7 mouse cellular contexts compared by ENCODE assay signal in genomic region chr13:99398149-99398701, GRCm38 (mm10). TPM values are rescaled to one million over a fixed set of nuclear protein-coding genes. Genes with fewer than 3 reads are reported as not detected.
DNase-seq lines count a peak whose midpoint lies in the region; ATAC-seq lines count a peak whose summit lies in the region.

No protein-coding gene starts in this region.

- 85% methylated on average over 12 of the region's 12 CpGs for WGBS in embryonic facial prominence, embryonic 12.5 days
- WGBS in stomach, embryonic 16.5 days, result 76% methylated on average over 12 of the region's 12 CpGs

- H3K4me2 ChIP-seq in embryonic facial prominence, embryonic 12.5 days (replicated peaks), result no peak overlapping the region
- H3K4me2 ChIP-seq in stomach, embryonic 16.5 days (ENCODE audit: low read depth, low read length), result no peak overlapping the region

- H3K4me1 ChIP-seq in embryonic facial prominence, embryonic 12.5 days, result peaks cover 29% of the 10 kb centered on the region
- H3K4me1 ChIP-seq in stomach, embryonic 16.5 days (ENCODE audit: control insufficient read depth, insufficient read depth, low read length), result peaks cover 12% of the 10 kb centered on the region

- no peaks in the 10 kb centered on the region for H3K9me3 ChIP-seq in embryonic facial prominence, embryonic 12.5 days
- no peaks in the 10 kb centered on the region for H3K9me3 ChIP-seq in stomach, embryonic 16.5 days (replicated peaks; ENCODE audit: control insufficient read depth, low read length)

- no peaks in the 10 kb centered on the region for H3K27me3 ChIP-seq in embryonic facial prominence, embryonic 12.5 days
- H3K27me3 ChIP-seq in stomach, embryonic 16.5 days (ENCODE audit: control insufficient read depth, insufficient read depth, low read length), result no peaks in the 10 kb centered on the region

- H3K27ac ChIP-seq in embryonic facial prominence, embryonic 12.5 days, result peak overlapping the region; percentile 27; the same call in 1 of the 2 replicates
- peak overlapping the region; percentile 74 for H3K27ac ChIP-seq in stomach, embryonic 16.5 days (ENCODE audit: low read length)

- no peak overlapping the region for H3K9ac ChIP-seq in embryonic facial prominence, embryonic 12.5 days
- no peak overlapping the region for H3K9ac ChIP-seq in stomach, embryonic 16.5 days (ENCODE audit: low read length)

- DNase-seq in testis, postnatal 10 days (ENCODE audit: low spot score), result peak; percentile 61
- DNase-seq in testis, postnatal 14 days (ENCODE audit: low spot score), result no peak
- peak; percentile 26 for DNase-seq in kidney, adult 9 months
- DNase-seq in right cerebral cortex, postnatal 4 days, result no peak
- no peak for DNase-seq in ovary, postnatal 10 days (ENCODE audit: low spot score)

- ATAC-seq in embryonic facial prominence, embryonic 12.5 days (ENCODE audit: insufficient number of reproducible peaks, insufficient read depth, low FRiP score, low TSS enrichment), result no peak
- peak; percentile 79; the same call in 1 of the 2 replicates for ATAC-seq in stomach, embryonic 16.5 days (ENCODE audit: insufficient read depth, low FRiP score)

- H3K36me3 ChIP-seq in embryonic facial prominence, embryonic 12.5 days, result no peaks in the 10 kb centered on the region
- no peaks in the 10 kb centered on the region for H3K36me3 ChIP-seq in stomach, embryonic 16.5 days (ENCODE audit: control insufficient read depth, insufficient read depth, low read length)

- H3K4me3 ChIP-seq in embryonic facial prominence, embryonic 12.5 days, result no peak overlapping the region
- no peak overlapping the region for H3K4me3 ChIP-seq in stomach, embryonic 16.5 days (replicated peaks; ENCODE audit: low read length)

RNA-seq across cellular contexts. Expression of gene Mrps27, which starts 53.6 kb away (rescaled TPM):
- 63.2 and 64.2 TPM in 2 replicates for polyA plus RNA-seq in embryonic facial prominence, embryonic 12.5 days (2016; fragmentation: Nextera tagmentation; extraction: Ambion mirVana)
- 56.1 and 56.4 TPM in 2 replicates for polyA plus RNA-seq in stomach, embryonic 16.5 days (2015; fragmentation: Nextera tagmentation; extraction: Ambion mirVana)

RNA-seq across cellular contexts. Expression of gene Ptcd2, which starts 53.7 kb away (rescaled TPM):
- 46.4 and 47.9 TPM in 2 replicates for polyA plus RNA-seq in embryonic facial prominence, embryonic 12.5 days (2016; fragmentation: Nextera tagmentation; extraction: Ambion mirVana)
- polyA plus RNA-seq in stomach, embryonic 16.5 days (2015; fragmentation: Nextera tagmentation; extraction: Ambion mirVana), result 46.6 and 46.9 TPM in 2 replicates

Comparison
In these comparisons a context has a peak if more than half of its experiments do, and no peak if none do; other contexts are left out.
1. DNase-seq: peak in testis, postnatal 10 days (single experiment) and kidney, adult 9 months (single experiment); none in testis, postnatal 14 days (single experiment), right cerebral cortex, postnatal 4 days (single experiment) and ovary, postnatal 10 days (single experiment).